Mouse (Mus musculus): ENCODE measurements around the gene Ngfr. TPM values are rescaled to one million over a fixed set of nuclear protein-coding genes. Genes with fewer than 3 reads are reported as not detected.

The Ngfr gene
- polyA plus RNA-seq, 1 experiment = 2.0 TPM

DNA sequence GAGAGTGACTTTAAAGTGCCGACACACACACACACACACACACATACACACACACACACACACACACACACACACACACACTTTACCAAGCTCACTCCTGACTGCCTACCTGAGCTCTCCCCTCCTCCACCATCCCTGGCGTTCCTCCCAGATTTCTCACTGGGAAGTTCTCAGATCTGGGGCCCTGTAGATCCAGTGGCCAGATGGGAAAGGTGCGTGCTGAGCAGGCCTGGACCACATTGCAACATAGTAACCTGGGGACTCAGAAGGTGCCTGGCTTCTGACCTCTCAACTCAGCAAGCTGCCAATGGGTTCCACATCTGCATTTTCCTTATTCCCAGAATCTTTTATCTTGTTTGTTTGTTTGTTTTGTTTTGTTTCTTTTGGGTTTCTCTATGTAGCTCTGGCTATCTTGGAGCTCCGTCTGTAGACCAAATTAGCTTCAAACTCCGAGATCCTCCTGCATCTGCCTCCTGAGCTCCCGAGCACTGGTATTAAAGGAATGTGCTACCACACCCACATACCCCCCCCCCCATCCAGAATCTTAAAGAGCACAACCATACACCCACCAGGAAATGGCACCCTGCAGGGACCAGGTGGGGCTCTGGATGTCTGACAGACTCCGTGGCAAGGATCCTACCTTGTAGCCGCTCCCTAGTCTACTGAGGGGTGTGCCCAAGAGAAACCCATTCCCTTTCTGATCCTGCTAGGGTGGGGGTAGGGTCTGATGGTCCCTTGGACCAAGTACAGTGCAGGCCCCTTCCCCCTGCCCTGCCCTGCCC, 42.8 kb downstream of the Ngfr start:
- Histone ChIP-seq H3K36me3 (ENCODE audit: control insufficient read depth, insufficient read depth, low read length, poor library complexity, severe bottlenecking) (no peaks in the 10 kb centered on the region), H3K4me1 (ENCODE audit: control insufficient read depth, insufficient read depth, low read length) (peaks cover 19% of the 10 kb centered on the region), H3K9me3 (replicated peaks; ENCODE audit: control insufficient read depth, insufficient read depth, low read length, poor library complexity, severe bottlenecking) (no peaks in the 10 kb centered on the region), H3K9ac (ENCODE audit: low read depth, poor library complexity, severe bottlenecking) (peak overlapping the region; percentile 6; the same call in 1 of the 2 replicates), H3K27ac (ENCODE audit: insufficient read depth, low read length) (peak overlapping the region; percentile 43), H3K4me3 (ENCODE audit: low read depth, low read length) (no peak overlapping the region), H3K27me3 (ENCODE audit: control insufficient read depth, insufficient read depth, low read length, poor library complexity, severe bottlenecking) (no peaks in the 10 kb centered on the region)
- TF ChIP-seq EP300 (IDR thresholded peaks at IDR 0.05; ENCODE audit: insufficient read depth, low read depth, low read length) = peak; percentile 84
- TF ChIP-seq CTCF (IDR thresholded peaks at IDR 0.05; ENCODE audit: low read depth, low read length) = no peak

GRCm38 (mm10) chr11:95540637-95541385, 46.7 kb downstream of the Ngfr start:
- Histone ChIP-seq H3K4me1 (ENCODE audit: control insufficient read depth, insufficient read depth, low read length) (peaks cover 16% of the 10 kb centered on the region), H3K4me3 (ENCODE audit: low read depth, low read length) (no peak overlapping the region), H3K27ac (ENCODE audit: insufficient read depth, low read length) (peak overlapping the region; percentile 55), H3K27me3 (ENCODE audit: control insufficient read depth, insufficient read depth, low read length, poor library complexity, severe bottlenecking) (no peaks in the 10 kb centered on the region), H3K36me3 (ENCODE audit: control insufficient read depth, insufficient read depth, low read length, poor library complexity, severe bottlenecking) (no peaks in the 10 kb centered on the region), H3K9ac (ENCODE audit: low read depth, poor library complexity, severe bottlenecking) (no peak overlapping the region), H3K9me3 (replicated peaks; ENCODE audit: control insufficient read depth, insufficient read depth, low read length, poor library complexity, severe bottlenecking) (no peaks in the 10 kb centered on the region)
- TF ChIP-seq EP300 (IDR thresholded peaks at IDR 0.05; ENCODE audit: insufficient read depth, low read depth, low read length) (0 out of 2 replicates have a peak, but pooled peaks have one; percentile 2), POLR2A (IDR thresholded peaks at IDR 0.05; ENCODE audit: insufficient read depth, low read length) (no peak)

- Histone ChIP-seq H3K4me1 (ENCODE audit: control insufficient read depth, insufficient read depth, low read length) (peaks cover 7% of the 10 kb centered on the region), H3K9ac (ENCODE audit: low read depth, poor library complexity, severe bottlenecking) (no peak overlapping the region), H3K27me3 (ENCODE audit: control insufficient read depth, insufficient read depth, low read length, poor library complexity, severe bottlenecking) (no peaks in the 10 kb centered on the region), H3K27ac (ENCODE audit: insufficient read depth, low read length) (no peak overlapping the region), H3K36me3 (ENCODE audit: control insufficient read depth, insufficient read depth, low read length, poor library complexity, severe bottlenecking) (no peaks in the 10 kb centered on the region), H3K4me3 (ENCODE audit: low read depth, low read length) (no peak overlapping the region), H3K9me3 (replicated peaks; ENCODE audit: control insufficient read depth, insufficient read depth, low read length, poor library complexity, severe bottlenecking) (no peaks in the 10 kb centered on the region)
- TF ChIP-seq CTCF (IDR thresholded peaks at IDR 0.05; ENCODE audit: low read depth, low read length) = no peak
- no peak for TF ChIP-seq POLR2A (IDR thresholded peaks at IDR 0.05; ENCODE audit: insufficient read depth, low read length)
- no peak for TF ChIP-seq EP300 (IDR thresholded peaks at IDR 0.05; ENCODE audit: insufficient read depth, low read depth, low read length)
These were observed 49.0 kb downstream of the Ngfr start for GRCm38 (mm10) chr11:95538378-95539104.

- Histone ChIP-seq H3K27ac (ENCODE audit: insufficient read depth, low read length) (no peak overlapping the region), H3K27me3 (ENCODE audit: control insufficient read depth, insufficient read depth, low read length, poor library complexity, severe bottlenecking) (no peaks in the 10 kb centered on the region), H3K36me3 (ENCODE audit: control insufficient read depth, insufficient read depth, low read length, poor library complexity, severe bottlenecking) (no peaks in the 10 kb centered on the region), H3K9ac (ENCODE audit: low read depth, poor library complexity, severe bottlenecking) (no peak overlapping the region), H3K4me1 (ENCODE audit: control insufficient read depth, insufficient read depth, low read length) (peaks cover 3% of the 10 kb centered on the region), H3K4me3 (ENCODE audit: low read depth, low read length) (no peak overlapping the region), H3K9me3 (replicated peaks; ENCODE audit: control insufficient read depth, insufficient read depth, low read length, poor library complexity, severe bottlenecking) (no peaks in the 10 kb centered on the region)
- no peak for TF ChIP-seq POLR2A (IDR thresholded peaks at IDR 0.05; ENCODE audit: insufficient read depth, low read length)
- peak; percentile 96 for TF ChIP-seq CTCF (IDR thresholded peaks at IDR 0.05; ENCODE audit: low read depth, low read length)
- TF ChIP-seq EP300 (IDR thresholded peaks at IDR 0.05; ENCODE audit: insufficient read depth, low read depth, low read length) = no peak
These were observed 53.9 kb downstream of the Ngfr start for GRCm38 (mm10) chr11:95533484-95534160.

- H3K4me3 ChIP-seq (ENCODE audit: low read depth, low read length) = no peak overlapping the region
- no peak overlapping the region for H3K9ac ChIP-seq (ENCODE audit: low read depth, poor library complexity, severe bottlenecking)
- H3K36me3 ChIP-seq (ENCODE audit: control insufficient read depth, insufficient read depth, low read length, poor library complexity, severe bottlenecking) = no peaks in the 10 kb centered on the region
- H3K9me3 ChIP-seq (replicated peaks; ENCODE audit: control insufficient read depth, insufficient read depth, low read length, poor library complexity, severe bottlenecking) = no peaks in the 10 kb centered on the region
- TF ChIP-seq EP300 (IDR thresholded peaks at IDR 0.05; ENCODE audit: insufficient read depth, low read depth, low read length) (0 out of 2 replicates have a peak, but pooled peaks have one; percentile 58), POLR2A (IDR thresholded peaks at IDR 0.05; ENCODE audit: insufficient read depth, low read length) (no peak)
- peaks cover 3% of the 10 kb centered on the region for H3K4me1 ChIP-seq (ENCODE audit: control insufficient read depth, insufficient read depth, low read length)
- no peaks in the 10 kb centered on the region for H3K27me3 ChIP-seq (ENCODE audit: control insufficient read depth, insufficient read depth, low read length, poor library complexity, severe bottlenecking)
- H3K27ac ChIP-seq (ENCODE audit: insufficient read depth, low read length) = no peak overlapping the region
These were observed 55.0 kb downstream of the Ngfr start for GRCm38 (mm10) chr11:95532353-95533072.

All from ES-Bruce4 (cell line).